Mouse (Mus musculus): ENCODE results near the gene Itpr3.

GRCm38 (mm10) chr17:27090068-27090467 lies 33.0 kb downstream of the Itpr3 start:
- TF ChIP-seq POLR2A (IDR thresholded peaks at IDR 0.05; ENCODE audit: insufficient read depth, low read depth, low read length) (no peak), CTCF (IDR thresholded peaks at IDR 0.05) (no peak), EP300 (IDR thresholded peaks at IDR 0.05; ENCODE audit: insufficient read depth, low read depth, low read length) (no peak)

Measured in heart, adult 2 months (tissue).